Mouse (Mus musculus) forebrain, postnatal 0 days (tissue): Measurements from ENCODE around the gene Srgap2. TPM values are rescaled to one million over a fixed set of nuclear protein-coding genes. Genes with fewer than 3 reads are reported as not detected.
A peak's percentile ranks its signal among the peaks of the same experiment; 100 is the strongest.

Experiments used
- ATAC-seq: fragments of 200-750 bp; cut with Nextera tagmentation; 2 replicates; pipeline ENCODE4 v1.8.0; 2017; ENCODE audit warnings: mild to moderate bottlenecking, moderate library complexity
- DNase-seq: peaks from one replicate; pipeline ENCODE4 v3.0.0-alpha.2; 2015
- H3K27ac ChIP-seq: fragments of 300-500 bp; sonication (generic); 2 replicates; pipeline ENCODE4 v1.5.1; 2014; ENCODE audit warnings: low read depth, mild to moderate bottlenecking, antibody characterized with exemption, low read length, moderate library complexity, mixed read lengths
- H3K27me3 ChIP-seq: fragments of 300-500 bp; sonication (generic); 2 replicates; pipeline ENCODE4 v1.6.1; 2014; ENCODE audit warnings: mild to moderate bottlenecking, low read length, mixed read lengths; ENCODE audit not compliant: insufficient read depth
- H3K36me3 ChIP-seq: fragments of 300-500 bp; sonication (generic); 2 replicates; pipeline ENCODE4 v1.6.1; 2014; ENCODE audit warnings: mild to moderate bottlenecking, moderate library complexity; ENCODE audit not compliant: insufficient read depth
- H3K4me1 ChIP-seq: fragments of 300-500 bp; sonication (generic); 2 replicates; pipeline ENCODE4 v1.6.1; 2014; ENCODE audit warnings: antibody characterized with exemption; ENCODE audit not compliant: insufficient read depth
- H3K4me2 ChIP-seq: fragments of 300-500 bp; sonication (generic); 2 replicates; pipeline ENCODE4 v1.6.1; 2014; ENCODE audit warnings: low read depth, mild to moderate bottlenecking, moderate library complexity
- H3K4me3 ChIP-seq: fragments of 300-500 bp; sonication (generic); 2 replicates; pipeline ENCODE4 v1.5.1; 2014; ENCODE audit warnings: low read depth, low read length, mixed read lengths
- H3K9ac ChIP-seq: fragments of 300-500 bp; sonication (generic); 2 replicates; pipeline ENCODE4 v1.6.1; 2014; ENCODE audit warnings: mild to moderate bottlenecking
- H3K9me3 ChIP-seq: fragments of 300-500 bp; sonication (generic); 2 replicates; pipeline ENCODE4 v1.6.1; 2016; ENCODE audit warnings: low read length
- CTCF ChIP-seq: sonication (generic); IDR thresholded peaks from 2 replicates; pipeline ENCODE4 v1.5.1; 2016; ENCODE audit warnings: antibody characterized with exemption, control low read depth, low read depth
- WGBS: fragments of 180-500 bp; shearing (Covaris S2); extraction: QIAGEN DNeasy Blood & Tissue Kit; methylation state at CpG from one replicate; pipeline ENCODE4 v1.1.7; 2014; 5-methylcytosine and 5-hydroxymethylcytosine counted together
- polyA plus RNA-seq: library from polyadenylated mRNA; unstranded; fragments of >200 nt; fragmentation: Nextera tagmentation; extraction: Ambion mirVana; gene quantifications from 2 replicates; pipeline ENCODE4 v1.2.1, GENCODE M21; 2015
- total RNA-seq: library from RNA; depleted of rRNA; stranded (reverse); fragments of >200 nt; gene quantifications from 2 replicates; pipeline ENCODE4 v1.2.3, GENCODE M21; 2014

The Srgap2 gene
- total and polyA plus RNA-seq, 2 experiments from 2014 or later = 28.1 to 68.4 TPM

GRCm38 (mm10) chr1:131491579-131491978 lies 35.6 kb downstream of the Srgap2 start:
- 38% methylated on average over 4 of the region's 4 CpGs for WGBS
- Histone ChIP-seq H3K4me2 (peak overlapping the region; percentile 17; the same call in 1 of the 2 replicates), H3K4me1 (peaks cover 21% of the 10 kb centered on the region), H3K36me3 (no peaks in the 10 kb centered on the region), H3K27ac (peak overlapping the region; percentile 76), H3K9ac (no peak overlapping the region), H3K9me3 (no peaks in the 10 kb centered on the region), H3K27me3 (no peaks in the 10 kb centered on the region), H3K4me3 (no peak overlapping the region)
- DNase-seq (peak; percentile 38), ATAC-seq (peak; percentile 80)
- TF ChIP-seq CTCF = no peak

GRCm38 (mm10) chr1:131489312-131489711 lies 37.8 kb downstream of the Srgap2 start:
- WGBS = 66% methylated on average over 3 of the region's 3 CpGs
- peaks cover 21% of the 10 kb centered on the region for H3K4me1 ChIP-seq
- H3K9me3 ChIP-seq = no peaks in the 10 kb centered on the region
- no peak overlapping the region for H3K4me3 ChIP-seq
- DNase-seq (no peak), ATAC-seq (no peak)
- TF ChIP-seq CTCF = no peak
- no peaks in the 10 kb centered on the region for H3K36me3 ChIP-seq
- H3K27me3 ChIP-seq = no peaks in the 10 kb centered on the region
- no peak overlapping the region for H3K9ac ChIP-seq
- no peak overlapping the region for H3K4me2 ChIP-seq
- peak overlapping the region; percentile 9; the same call in 1 of the 2 replicates for H3K27ac ChIP-seq

GRCm38 (mm10) chr1:131486094-131486850 lies 40.9 kb downstream of the Srgap2 start:
- ATAC-seq (no peak), DNase-seq (no peak)
- TF ChIP-seq CTCF = no peak
- WGBS = 63% methylated on average over 5 of the region's 5 CpGs
- no peak overlapping the region for H3K4me3 ChIP-seq
- H3K27ac ChIP-seq = no peak overlapping the region
- H3K9me3 ChIP-seq = no peaks in the 10 kb centered on the region
- H3K4me2 ChIP-seq = no peak overlapping the region
- no peak overlapping the region for H3K9ac ChIP-seq
- H3K4me1 ChIP-seq = peaks cover 23% of the 10 kb centered on the region
- H3K36me3 ChIP-seq = no peaks in the 10 kb centered on the region
- H3K27me3 ChIP-seq = no peaks in the 10 kb centered on the region

- no peaks in the 10 kb centered on the region for H3K27me3 ChIP-seq
- no peaks in the 10 kb centered on the region for H3K36me3 ChIP-seq
- peaks cover 16% of the 10 kb centered on the region for H3K4me1 ChIP-seq
- H3K4me2 ChIP-seq = no peak overlapping the region
- H3K4me3 ChIP-seq = no peak overlapping the region
- TF ChIP-seq CTCF = no peak
- ATAC-seq = peak; percentile 47; the same call in 1 of the 2 replicates
- H3K9me3 ChIP-seq = no peaks in the 10 kb centered on the region
- WGBS = 77% methylated on average over 3 of the region's 3 CpGs
- no peak for DNase-seq
- H3K27ac ChIP-seq = no peak overlapping the region
- no peak overlapping the region for H3K9ac ChIP-seq
Observed at GRCm38 (mm10) chr1:131482242-131482641, 44.9 kb downstream of the Srgap2 start.

- Histone ChIP-seq H3K36me3 (no peaks in the 10 kb centered on the region), H3K4me3 (no peak overlapping the region), H3K27me3 (no peaks in the 10 kb centered on the region), H3K4me2 (no peak overlapping the region), H3K9ac (no peak overlapping the region), H3K4me1 (peaks cover 16% of the 10 kb centered on the region), H3K9me3 (no peaks in the 10 kb centered on the region), H3K27ac (no peak overlapping the region)
- ATAC-seq = no peak
- DNase-seq = no peak
- no peak for TF ChIP-seq CTCF
Observed at GRCm38 (mm10) chr1:131481391-131481790, 45.8 kb downstream of the Srgap2 start.

- no peaks in the 10 kb centered on the region for H3K27me3 ChIP-seq
- DNase-seq (no peak), ATAC-seq (no peak)
- H3K36me3 ChIP-seq = no peaks in the 10 kb centered on the region
- H3K4me1 ChIP-seq = peaks cover 16% of the 10 kb centered on the region
- TF ChIP-seq CTCF = no peak
- WGBS = 23% methylated on average over 2 of the region's 2 CpGs
- no peak overlapping the region for H3K4me3 ChIP-seq
- H3K9me3 ChIP-seq = no peaks in the 10 kb centered on the region
- H3K9ac ChIP-seq = no peak overlapping the region
- no peak overlapping the region for H3K27ac ChIP-seq
- no peak overlapping the region for H3K4me2 ChIP-seq
Observed at GRCm38 (mm10) chr1:131478770-131479305, 48.3 kb downstream of the Srgap2 start.

- Histone ChIP-seq H3K4me3 (no peak overlapping the region), H3K4me1 (no peaks in the 10 kb centered on the region), H3K9ac (no peak overlapping the region), H3K27ac (no peak overlapping the region), H3K9me3 (no peaks in the 10 kb centered on the region), H3K27me3 (no peaks in the 10 kb centered on the region), H3K4me2 (no peak overlapping the region), H3K36me3 (no peaks in the 10 kb centered on the region)
- no peak for ATAC-seq
- no peak for DNase-seq
- no peak for TF ChIP-seq CTCF
Observed at GRCm38 (mm10) chr1:131475306-131475705, 51.8 kb downstream of the Srgap2 start.
